Mouse (Mus musculus) MEL (cell line): Measurements from ENCODE around the gene Mta3.

Source experiments
- CHD1 ChIP-seq: IDR thresholded peaks from 2 replicates; pipeline ENCODE4 v1.6.1; 2012; ENCODE audit warnings: low read depth, mild to moderate bottlenecking, inconsistent platforms, low read length, improper control_type of control experiment
- CTCF ChIP-seq, 3 experiments: IDR thresholded peaks in 2 of 3; conservative IDR thresholded peaks in 1 of 3; 2 replicates each; pipeline ENCODE4 v1.5.1; 2011 to 2012; ENCODE audit warnings: low read length in 3 of 3, low read depth in 2 of 3, mild to moderate bottlenecking in 2 of 3, improper control_type of control experiment in 1 of 3, inconsistent platforms in 1 of 3, mixed read lengths in 1 of 3, moderate library complexity in 1 of 3; ENCODE audit not compliant: control insufficient read depth in 1 of 3, insufficient read depth in 1 of 3, poor library complexity in 1 of 3, severe bottlenecking in 1 of 3
- GABPA ChIP-seq: IDR thresholded peaks from 2 replicates; pipeline ENCODE4 v1.6.1; 2012; ENCODE audit warnings: low read depth, mild to moderate bottlenecking, inconsistent platforms, low read length, improper control_type of control experiment, moderate library complexity
- KAT2A ChIP-seq: conservative IDR thresholded peaks from 2 replicates; pipeline ENCODE4 v1.6.1; 2012; ENCODE audit warnings: low read depth, low read length, improper control_type of control experiment, inconsistent platforms
- MAZ ChIP-seq: IDR thresholded peaks from 2 replicates; pipeline ENCODE4 v1.6.1; 2012; ENCODE audit warnings: low read depth, mild to moderate bottlenecking, inconsistent platforms, low read length, improper control_type of control experiment
- MYB ChIP-seq: IDR thresholded peaks from 2 replicates; pipeline ENCODE4 v1.6.1; 2011; ENCODE audit warnings: mild to moderate bottlenecking, low read depth, low read length, improper control_type of control experiment
- MYC ChIP-seq: IDR thresholded peaks from 2 replicates; pipeline ENCODE4 v1.6.1; 2011; ENCODE audit warnings: low read depth, mild to moderate bottlenecking, low read length, improper control_type of control experiment, moderate library complexity
- NELFE ChIP-seq: IDR thresholded peaks from 2 replicates; pipeline ENCODE4 v1.6.1; 2011; ENCODE audit warnings: low read depth, low read length, improper control_type of control experiment
- POLR2A ChIP-seq, 2 experiments: IDR thresholded peaks; 2 replicates each; pipeline ENCODE4 v1.6.1; 2011 to 2012; ENCODE audit warnings: low read length in 2 of 2, mild to moderate bottlenecking in 2 of 2, control low read depth in 1 of 2, improper control_type of control experiment in 1 of 2, low read depth in 1 of 2, moderate library complexity in 1 of 2; ENCODE audit not compliant: control insufficient read depth in 1 of 2, insufficient read depth in 1 of 2, poor library complexity in 1 of 2
- SMC3 ChIP-seq: IDR thresholded peaks from 2 replicates; pipeline ENCODE4 v1.6.1; 2011; ENCODE audit warnings: low read depth, low read length, improper control_type of control experiment
- TAL1 ChIP-seq: IDR thresholded peaks from 2 replicates; pipeline ENCODE4 v1.6.1; 2012; ENCODE audit warnings: mild to moderate bottlenecking, inconsistent platforms, low read length, moderate library complexity, mixed read lengths
- USF1 ChIP-seq: IDR thresholded peaks from 2 replicates; pipeline ENCODE4 v1.6.1; 2014; ENCODE audit warnings: low read depth, mild to moderate bottlenecking, inconsistent platforms, low read length, improper control_type of control experiment, moderate library complexity
- USF2 ChIP-seq, 2 experiments: IDR thresholded peaks; 2 replicates each; pipeline ENCODE4 v1.6.1; 2011 to 2012; ENCODE audit warnings: improper control_type of control experiment in 2 of 2, low read length in 2 of 2, borderline replicate concordance in 1 of 2, inconsistent platforms in 1 of 2, low read depth in 1 of 2, mild to moderate bottlenecking in 1 of 2; ENCODE audit not compliant: insufficient read depth in 1 of 2

DNA sequence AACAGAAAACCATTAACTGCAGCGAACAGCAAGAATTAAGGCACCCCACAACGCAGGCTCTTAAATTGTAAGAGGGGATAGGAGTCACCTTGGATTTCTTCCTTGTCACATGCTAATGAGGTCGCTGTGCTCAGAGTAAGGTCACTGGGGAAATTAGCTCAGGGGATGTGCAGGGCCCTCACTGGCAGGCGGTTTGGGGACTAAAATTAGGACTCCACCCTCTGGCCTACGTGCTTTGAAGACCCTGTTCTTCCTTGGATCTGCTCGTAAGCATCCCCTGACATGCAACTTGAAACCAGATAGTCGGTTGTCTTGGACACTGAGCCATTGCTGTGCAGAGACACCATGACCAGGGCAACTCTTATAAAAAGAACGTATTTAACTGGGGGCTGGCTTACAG, 41.2 kb upstream of the Mta3 start:
- TF ChIP-seq CTCF (IDR thresholded peaks at IDR 0.05 in 2 of 3, conservative IDR thresholded peaks at IDR 0.05 in 1 of 3; ENCODE audit: control insufficient read depth in 1 of 3, insufficient read depth in 1 of 3, low read depth in 2 of 3, low read length in 3 of 3, poor library complexity in 1 of 3, severe bottlenecking in 1 of 3) = no peak
- TF ChIP-seq GABPA = no peak
- TF ChIP-seq MYC = no peak
- no peak for TF ChIP-seq POLR2A (IDR thresholded peaks at IDR 0.05; ENCODE audit: control insufficient read depth in 1 of 2, insufficient read depth in 1 of 2, low read depth in 1 of 2, low read length in 2 of 2, poor library complexity in 1 of 2)
- TF ChIP-seq NELFE = no peak
- TF ChIP-seq KAT2A = no peak
- no peak for TF ChIP-seq TAL1
- TF ChIP-seq USF2 (IDR thresholded peaks at IDR 0.05; ENCODE audit: borderline replicate concordance in 1 of 2, insufficient read depth in 1 of 2, low read depth in 1 of 2, low read length in 2 of 2) = no peak
- no peak for TF ChIP-seq MAZ
- TF ChIP-seq CHD1 = no peak
- no peak for TF ChIP-seq SMC3
- no peak for TF ChIP-seq MYB
- no peak for TF ChIP-seq USF1
